Mouse (Mus musculus) testis, adult 2 months (tissue): ENCODE data around the gene Rps6kc1. TPM values are rescaled to one million over a fixed set of nuclear protein-coding genes. Genes with fewer than 3 reads are reported as not detected.
A peak's percentile ranks its signal among the peaks of the same experiment; 100 is the strongest.

Source experiments
- H3K27ac ChIP-seq: fragments of 200-500 bp; 2 replicates; pipeline ENCODE4 v1.5.1; 2012; ENCODE audit warnings: low read depth, low read length; ENCODE audit not compliant: control insufficient read depth, insufficient read depth
- H3K27me3 ChIP-seq: fragments of 200-500 bp; 2 replicates; pipeline ENCODE4 v1.6.1; 2012; ENCODE audit warnings: mild to moderate bottlenecking, low read length, moderate library complexity; ENCODE audit not compliant: control insufficient read depth, insufficient read depth
- H3K36me3 ChIP-seq: fragments of 200-500 bp; 2 replicates; pipeline ENCODE4 v1.6.1; 2012; ENCODE audit warnings: mild to moderate bottlenecking, low read length; ENCODE audit not compliant: control insufficient read depth, insufficient read depth
- H3K4me1 ChIP-seq: fragments of 200-500 bp; 2 replicates; pipeline ENCODE4 v1.6.1; 2012; ENCODE audit warnings: low read length; ENCODE audit not compliant: control insufficient read depth, insufficient read depth
- H3K4me3 ChIP-seq: fragments of 200-500 bp; 2 replicates; pipeline ENCODE4 v1.5.1; 2012; ENCODE audit warnings: low read depth, mild to moderate bottlenecking, low read length, moderate library complexity, mixed read lengths; ENCODE audit not compliant: control insufficient read depth
- CTCF ChIP-seq: fragments of 200-500 bp; IDR thresholded peaks from 2 replicates; pipeline ENCODE4 v1.5.1; 2012; ENCODE audit warnings: low read depth, mild to moderate bottlenecking, inconsistent platforms, low read length, moderate library complexity; ENCODE audit not compliant: control insufficient read depth, insufficient read depth, insufficient replicate concordance
- POLR2A ChIP-seq: fragments of 200-500 bp; IDR thresholded peaks from 2 replicates; pipeline ENCODE4 v1.6.1; 2012; ENCODE audit warnings: low read depth, mild to moderate bottlenecking, inconsistent platforms, low read length, moderate library complexity; ENCODE audit not compliant: control insufficient read depth
- polyA plus RNA-seq: library from polyadenylated mRNA; depleted of rRNA; stranded (reverse); fragments of >200 nt; gene quantifications from 2 replicates; pipeline ENCODE4 v1.2.3, GENCODE M21; 2012

Gene Rps6kc1
- polyA plus RNA-seq, 1 experiment = 3.0 TPM

- Histone ChIP-seq H3K27ac (no peak overlapping the region), H3K4me1 (no peaks in the 10 kb centered on the region; the same call in 1 of the 2 replicates), H3K4me3 (no peak overlapping the region), H3K27me3 (no peaks in the 10 kb centered on the region), H3K36me3 (no peaks in the 10 kb centered on the region)
- TF ChIP-seq POLR2A (no peak), CTCF (no peak)
Observed at GRCm38 (mm10) chr1:190898899-190899575, 12.5 kb downstream of the Rps6kc1 start.

GRCm38 (mm10) chr1:190898186-190898585 lies 13.4 kb downstream of the Rps6kc1 start:
- H3K36me3 ChIP-seq = no peaks in the 10 kb centered on the region
- H3K4me1 ChIP-seq = no peaks in the 10 kb centered on the region
- no peak overlapping the region for H3K27ac ChIP-seq
- H3K27me3 ChIP-seq = no peaks in the 10 kb centered on the region
- no peak overlapping the region for H3K4me3 ChIP-seq
- TF ChIP-seq POLR2A (no peak), CTCF (no peak)

- no peaks in the 10 kb centered on the region for H3K36me3 ChIP-seq
- no peaks in the 10 kb centered on the region for H3K27me3 ChIP-seq
- H3K4me1 ChIP-seq = no peaks in the 10 kb centered on the region
- no peak for TF ChIP-seq CTCF
- TF ChIP-seq POLR2A = no peak
- H3K4me3 ChIP-seq = no peak overlapping the region
- no peak overlapping the region for H3K27ac ChIP-seq
Observed at GRCm38 (mm10) chr1:190893559-190894167, 17.9 kb downstream of the Rps6kc1 start.

GRCm38 (mm10) chr1:190888646-190889045 lies 22.9 kb downstream of the Rps6kc1 start:
- Histone ChIP-seq H3K4me3 (no peak overlapping the region), H3K27ac (no peak overlapping the region), H3K36me3 (no peaks in the 10 kb centered on the region), H3K4me1 (no peaks in the 10 kb centered on the region), H3K27me3 (no peaks in the 10 kb centered on the region)
- TF ChIP-seq CTCF = no peak
- no peak for TF ChIP-seq POLR2A

- Histone ChIP-seq H3K36me3 (no peaks in the 10 kb centered on the region), H3K4me3 (no peak overlapping the region), H3K4me1 (no peaks in the 10 kb centered on the region), H3K27me3 (no peaks in the 10 kb centered on the region), H3K27ac (no peak overlapping the region)
- TF ChIP-seq CTCF (no peak), POLR2A (no peak)
Observed at GRCm38 (mm10) chr1:190888031-190888430, 23.5 kb downstream of the Rps6kc1 start.

- Histone ChIP-seq H3K27ac (no peak overlapping the region), H3K36me3 (no peaks in the 10 kb centered on the region; the same call in 1 of the 2 replicates), H3K4me1 (no peaks in the 10 kb centered on the region)
Observed at GRCm38 (mm10) chr1:190886014-190886413, 25.6 kb downstream of the Rps6kc1 start.

GRCm38 (mm10) chr1:190881422-190881821 lies 30.1 kb downstream of the Rps6kc1 start:
- no peaks in the 10 kb centered on the region; the same call in 1 of the 2 replicates for H3K36me3 ChIP-seq
- no peak overlapping the region for H3K27ac ChIP-seq
- no peak overlapping the region for H3K4me3 ChIP-seq
- no peaks in the 10 kb centered on the region for H3K4me1 ChIP-seq
- H3K27me3 ChIP-seq = no peaks in the 10 kb centered on the region
- no peak for TF ChIP-seq POLR2A
- TF ChIP-seq CTCF = peak; percentile 27; the same call in 1 of the 2 replicates

More at GRCm38 (mm10) chr1:190886014-190886413, 25.6 kb downstream of the Rps6kc1 start:
- no peaks in the 10 kb centered on the region for H3K27me3 ChIP-seq
- H3K4me3 ChIP-seq = no peak overlapping the region
- no peak for TF ChIP-seq CTCF
- no peak for TF ChIP-seq POLR2A

DNA sequence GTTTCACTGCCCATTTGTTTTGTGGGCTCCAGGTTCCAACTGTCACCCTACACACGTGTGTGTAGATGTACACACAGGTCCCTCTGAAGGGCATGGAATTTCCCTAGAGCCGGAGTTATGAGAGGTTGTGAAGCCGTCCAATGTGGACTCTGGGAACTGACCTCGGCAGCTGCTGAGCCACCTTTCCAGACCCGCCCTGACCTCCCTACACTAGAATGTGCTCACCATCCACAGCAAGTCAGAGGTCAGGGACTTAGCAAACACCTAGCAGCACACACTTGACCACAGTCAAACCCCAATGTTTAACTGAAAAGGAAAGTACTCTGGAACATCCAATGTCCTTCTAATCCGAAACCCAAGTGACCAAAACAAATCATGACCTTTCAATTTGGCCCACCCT lies 30.9 kb downstream of the Rps6kc1 start:
- no peak overlapping the region for H3K4me3 ChIP-seq
- no peaks in the 10 kb centered on the region for H3K27me3 ChIP-seq
- no peaks in the 10 kb centered on the region; the same call in 1 of the 2 replicates for H3K36me3 ChIP-seq
- TF ChIP-seq CTCF (no peak), POLR2A (no peak)
- H3K27ac ChIP-seq = no peak overlapping the region
- no peaks in the 10 kb centered on the region for H3K4me1 ChIP-seq
